Mouse (Mus musculus) MN1 (cell line): ENCODE data around the gene Bhmt2.

ENCODE experiments used
- DNase-seq: peaks from one replicate; pipeline ENCODE4 v3.0.0-alpha.2; 2016; ENCODE audit warnings: low spot score

Gene Bhmt2

GRCm38 (mm10) chr13:93639636-93640035 is 34.5 kb downstream of the Bhmt2 start:
- no peak for DNase-seq

DNA sequence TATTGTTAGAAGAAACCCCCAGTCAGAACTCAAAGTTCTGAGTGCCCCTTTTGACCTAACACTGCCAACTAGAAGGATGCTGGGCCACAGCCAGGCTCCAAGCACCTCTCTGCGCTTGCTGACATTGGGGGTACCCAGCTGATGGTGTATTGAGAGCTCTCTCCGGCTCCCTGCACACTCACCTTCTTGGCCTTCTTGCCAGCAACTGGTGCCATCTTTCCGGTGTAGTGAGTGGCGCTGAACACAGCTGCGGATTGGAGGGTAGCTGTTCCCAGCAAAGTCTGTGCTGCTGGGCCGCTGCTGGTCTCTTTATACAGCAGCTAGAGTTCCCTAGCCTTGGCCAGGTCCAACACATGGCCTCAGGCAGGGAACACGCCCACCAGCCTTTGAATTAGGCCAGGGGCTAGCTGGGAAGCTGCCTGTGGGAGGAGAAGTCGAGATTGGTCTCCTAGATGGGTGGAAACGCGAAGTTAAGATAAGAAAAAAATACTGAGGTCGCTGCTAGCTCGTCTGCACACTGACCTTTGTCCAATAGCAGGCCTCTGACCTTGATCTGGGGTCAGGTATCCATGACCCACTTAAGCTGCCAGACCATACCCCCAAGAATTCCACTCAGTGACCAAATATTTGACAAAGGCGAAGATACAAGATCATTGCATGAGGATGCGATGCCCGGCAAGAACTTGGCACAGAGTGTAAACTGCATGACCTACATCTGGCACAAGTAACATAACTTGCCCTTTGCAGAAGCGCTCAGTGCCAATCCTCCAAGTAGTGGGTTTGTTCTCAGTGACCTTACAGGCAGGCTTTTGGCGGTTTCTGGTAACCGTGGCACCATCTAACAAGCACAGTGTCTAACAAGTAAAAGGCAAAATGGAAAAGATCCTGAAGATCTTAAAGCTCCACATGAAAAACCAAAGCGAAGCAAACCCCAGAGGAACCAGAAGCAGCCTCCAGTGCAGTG is 36.5 kb downstream of the Bhmt2 start, which contains the start of gene Bhmt:
Gene Bhmt, minus strand, starts transcription at position 680 of the 964 bp plus-strand sequence.
- DNase-seq: no peak

- no peak for DNase-seq
Measured at GRCm38 (mm10) chr13:93636561-93636960, 37.5 kb downstream of the Bhmt2 start.

DNA sequence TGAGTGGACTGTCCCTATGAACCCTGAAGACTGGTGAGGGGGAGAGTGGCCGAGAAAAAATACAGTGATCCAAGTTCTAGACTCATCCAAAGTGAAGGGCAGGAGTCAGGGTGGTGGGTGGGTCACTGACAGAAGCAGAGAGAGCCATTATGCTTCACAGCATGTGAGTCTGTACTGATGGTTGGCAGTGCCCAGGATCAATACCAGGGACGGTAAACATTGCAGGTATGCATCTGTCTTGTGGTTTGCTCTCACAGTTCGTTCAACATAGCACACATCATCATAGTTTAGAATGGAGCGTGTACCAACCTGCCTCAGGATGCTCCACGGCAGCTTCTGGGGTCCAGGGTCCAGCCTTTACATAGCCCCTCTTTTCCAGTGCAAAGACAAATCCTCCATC is 41.2 kb downstream of the Bhmt2 start:
- no peak for DNase-seq

GRCm38 (mm10) chr13:93630941-93631705 is 43.0 kb downstream of the Bhmt2 start:
- DNase-seq: no peak

DNA sequence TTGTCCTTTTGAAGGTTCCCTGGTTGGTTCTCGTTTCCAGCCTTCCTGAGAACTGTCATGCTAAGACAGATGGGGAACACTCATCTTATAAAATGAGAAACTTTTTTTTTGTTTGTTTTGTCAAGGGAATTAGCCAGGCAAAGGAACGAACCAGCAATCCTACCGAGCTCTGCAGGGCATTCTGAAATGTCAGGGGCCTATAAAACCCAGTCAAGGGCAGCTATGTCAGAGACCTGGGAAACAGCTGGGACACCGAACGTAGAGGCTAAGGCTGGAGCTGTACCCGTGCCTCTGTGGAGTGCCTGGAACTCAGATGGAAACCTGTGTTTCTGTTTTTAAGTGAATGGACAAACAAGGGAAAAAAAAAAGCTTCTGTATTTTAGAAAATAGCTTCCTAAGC is 45.2 kb downstream of the Bhmt2 start:
- DNase-seq: no peak

- no peak for DNase-seq
Measured at GRCm38 (mm10) chr13:93614361-93614948, 59.6 kb downstream of the Bhmt2 start.

DNA sequence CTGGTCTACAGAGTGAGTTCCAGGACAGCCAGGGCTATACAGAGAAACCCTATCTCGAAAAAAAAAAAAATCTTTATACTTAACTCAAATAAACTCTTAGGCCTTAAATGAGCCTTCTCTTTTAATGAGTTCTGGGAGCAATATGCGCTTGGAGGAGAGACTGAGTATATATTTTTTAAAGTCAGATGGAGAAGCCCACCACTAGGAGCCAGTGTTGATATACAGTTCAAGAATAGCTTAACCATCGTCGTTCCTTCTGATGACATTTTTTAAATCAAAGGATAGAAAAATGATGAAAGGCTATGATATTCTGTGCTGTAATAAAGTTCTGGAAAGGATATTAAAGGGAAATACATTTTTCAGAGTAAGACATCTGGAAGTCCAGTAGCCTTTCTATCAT is 60.3 kb downstream of the Bhmt2 start:
- no peak for DNase-seq

- peak; percentile 76 for DNase-seq
Measured at GRCm38 (mm10) chr13:93612660-93613607, 61.2 kb downstream of the Bhmt2 start.

DNA sequence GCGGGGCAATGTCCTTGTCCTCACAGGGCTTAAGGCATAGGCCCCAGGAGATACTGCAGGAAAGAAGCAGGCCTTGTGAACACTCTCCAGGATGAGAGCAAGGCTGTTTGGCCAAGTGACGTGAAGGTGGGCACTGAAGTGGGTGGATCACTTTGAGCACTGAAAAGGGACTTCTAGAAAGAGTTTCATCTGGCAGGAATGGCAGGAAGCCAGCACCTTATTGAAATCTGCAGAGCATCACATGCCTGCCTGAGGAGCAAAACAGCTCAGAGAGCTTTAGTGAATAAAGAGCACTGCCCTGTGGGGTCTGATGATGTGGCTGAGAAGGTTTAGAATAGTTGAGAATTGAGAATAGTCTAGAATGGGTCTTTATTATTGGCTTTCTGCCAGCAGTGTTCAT is 65.6 kb downstream of the Bhmt2 start:
- no peak for DNase-seq

GRCm38 (mm10) chr13:93607701-93608100 is 66.4 kb downstream of the Bhmt2 start:
- no peak for DNase-seq

DNA sequence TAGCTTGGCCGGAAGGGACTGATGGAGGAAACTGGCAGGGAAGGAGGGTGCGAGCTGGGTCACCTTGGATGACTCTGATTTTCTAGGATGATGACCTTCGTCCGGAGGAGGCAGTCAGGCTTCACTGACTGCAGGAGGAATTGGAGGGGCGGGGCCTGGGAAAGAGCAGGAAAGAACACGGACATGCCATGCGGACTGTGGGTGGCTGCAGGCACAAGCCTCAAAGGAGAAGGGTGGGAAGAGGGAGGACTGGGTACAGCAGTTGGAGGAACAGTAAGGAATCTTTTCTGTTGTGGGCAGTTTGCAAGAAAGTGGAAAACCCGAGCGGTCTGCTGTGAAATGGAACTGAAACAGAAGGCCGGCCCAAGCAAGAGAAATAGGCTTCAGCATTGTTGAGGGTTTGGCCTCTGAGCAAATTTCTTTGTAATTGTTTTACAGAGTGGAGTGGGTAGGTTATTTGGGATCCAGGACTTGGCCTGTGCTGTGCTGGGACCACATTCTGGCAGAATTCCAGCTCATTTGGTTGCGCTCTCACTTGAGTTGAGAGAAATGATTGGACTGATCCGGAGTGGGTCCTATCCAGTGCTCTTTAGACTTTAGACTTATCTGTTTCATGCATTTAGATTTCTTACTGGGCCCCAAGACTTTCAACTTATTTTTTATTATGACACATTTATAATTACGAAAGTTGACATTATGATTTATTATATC is 67.1 kb downstream of the Bhmt2 start:
- DNase-seq: no peak
